Mouse (Mus musculus) hindlimb bud, embryonic 11.5 days (tissue): Measurements from ENCODE around the gene Jtb.

Source experiments
- DNase-seq: peaks from one replicate; pipeline ENCODE4 v3.0.0-alpha.2; 2012; ENCODE audit warnings: low read depth, low spot score; ENCODE audit errors: extremely low spot score

Jtb gene

GRCm38 (mm10) chr3:90258521-90258920 lies 27.1 kb downstream of the Jtb start:
- DNase-seq = no peak

DNA sequence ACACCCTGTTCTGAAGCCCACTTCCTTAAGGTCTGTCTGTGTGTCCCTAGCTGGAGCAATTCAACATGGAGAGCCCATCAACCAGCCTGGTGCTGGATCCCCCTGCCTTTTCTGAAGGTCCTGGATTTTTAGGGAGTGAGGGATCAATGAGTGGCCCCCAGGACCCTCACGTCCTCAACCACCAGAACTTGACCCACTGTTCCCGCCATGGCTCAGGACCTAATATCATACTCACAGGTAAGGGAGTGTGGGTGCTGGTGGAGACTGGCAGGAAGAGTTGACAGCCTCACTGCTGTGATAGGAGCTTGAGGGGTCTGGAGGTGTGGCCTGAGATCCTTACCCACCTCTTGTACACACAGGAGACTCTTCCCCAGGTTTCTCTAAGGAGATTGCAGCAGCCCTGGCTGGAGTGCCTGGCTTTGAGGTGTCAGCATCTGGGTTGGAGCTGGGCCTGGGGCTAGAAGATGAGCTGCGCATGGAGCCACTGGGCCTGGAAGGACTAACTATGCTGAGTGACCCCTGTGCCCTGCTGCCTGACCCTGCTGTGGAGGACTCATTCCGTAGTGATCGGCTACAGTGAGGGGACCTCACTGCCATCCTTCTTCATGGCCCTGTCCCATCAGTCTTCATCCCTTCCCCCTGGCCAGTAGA lies 31.8 kb downstream of the Jtb start:
- DNase-seq = no peak

DNA sequence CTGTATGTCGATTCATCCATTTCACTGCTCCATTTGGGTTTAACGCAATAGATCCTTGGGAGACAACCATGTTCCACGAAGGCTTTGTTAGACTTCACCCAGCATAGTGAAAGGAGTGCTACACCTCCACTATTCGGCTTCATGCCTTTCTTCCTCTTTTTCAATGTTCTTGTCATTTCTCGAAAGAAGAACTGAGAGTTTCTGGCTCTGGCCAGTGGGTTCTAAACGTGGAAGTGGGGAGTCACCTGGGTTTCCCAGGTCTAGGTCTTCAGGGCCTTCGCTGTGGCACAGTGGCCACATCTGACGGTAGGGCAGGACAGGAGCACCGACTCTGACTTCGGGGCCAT lies 33.3 kb downstream of the Jtb start:
- DNase-seq = no peak

- peak; percentile 47 for DNase-seq
These were observed 33.9 kb downstream of the Jtb start, which contains the start of gene Dennd4b for GRCm38 (mm10) chr3:90265034-90265931. Dennd4b (plus strand) TSS chr3:90265185.

- peak; percentile 24 for DNase-seq
These were observed 34.7 kb downstream of the Jtb start for GRCm38 (mm10) chr3:90265932-90266741.

DNA sequence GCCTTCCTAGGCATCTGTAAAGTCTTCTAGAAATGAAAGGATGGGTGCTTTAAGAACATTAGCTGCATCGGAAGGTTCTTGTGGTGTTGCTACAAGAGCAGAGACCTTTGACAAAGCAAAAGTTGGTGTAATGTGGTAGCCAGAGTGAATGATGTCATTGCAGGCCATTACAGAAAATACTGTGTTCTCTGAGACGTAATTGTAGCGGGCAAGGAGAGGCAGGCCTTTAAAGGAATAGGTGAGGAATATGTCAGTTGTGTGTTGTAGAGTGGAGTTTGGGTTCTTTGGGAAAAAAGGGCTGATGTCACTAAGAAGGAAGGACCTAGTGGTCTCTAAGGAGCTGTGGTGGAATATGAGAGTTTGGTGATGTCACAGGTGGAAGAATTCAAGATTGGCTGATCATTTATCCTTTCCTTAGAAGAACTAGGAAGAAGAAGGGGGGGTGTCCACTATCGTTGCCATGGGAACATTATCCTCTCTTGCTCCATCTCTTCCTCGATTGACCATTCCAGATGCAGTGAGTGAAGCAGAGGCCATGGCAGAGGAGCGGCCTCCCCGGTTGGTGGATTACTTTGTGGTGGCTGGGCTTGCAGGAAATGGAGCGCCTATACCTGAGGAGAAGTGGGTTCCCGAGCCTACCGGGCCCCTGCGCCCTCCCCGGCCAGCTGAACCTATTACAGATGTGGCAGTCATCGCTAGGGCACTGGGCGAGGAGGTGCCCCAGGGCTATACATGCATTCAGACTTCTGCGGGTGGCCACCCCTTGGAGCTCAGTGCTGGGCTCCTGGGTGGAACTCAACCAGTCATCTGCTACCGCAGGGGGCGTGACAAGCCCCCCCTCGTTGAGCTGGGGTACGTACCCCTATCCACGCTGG lies 35.7 kb downstream of the Jtb start:
- no peak for DNase-seq

- no peak for DNase-seq
These were observed 36.8 kb downstream of the Jtb start for GRCm38 (mm10) chr3:90268190-90268589.

GRCm38 (mm10) chr3:90268971-90269370 lies 37.6 kb downstream of the Jtb start:
- DNase-seq = no peak

DNA sequence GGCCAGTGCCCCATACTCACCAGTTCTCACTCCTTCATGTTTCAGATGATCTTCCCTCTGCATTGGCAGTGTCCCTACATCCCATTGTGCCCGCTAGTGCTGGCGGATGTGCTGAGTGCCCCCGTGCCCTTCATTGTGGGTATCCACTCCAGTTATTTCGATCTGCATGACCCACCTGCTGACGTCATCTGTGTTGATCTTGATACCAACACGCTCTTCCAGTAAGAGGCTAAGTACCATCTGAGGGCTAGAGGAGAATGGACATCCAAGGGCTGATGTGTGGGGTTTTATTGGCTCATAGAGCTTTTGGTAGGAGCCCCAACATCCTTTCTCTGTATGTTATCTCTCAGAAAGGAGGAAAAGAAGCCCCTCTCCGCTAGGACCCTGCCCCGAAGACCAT lies 39.4 kb downstream of the Jtb start:
- DNase-seq = no peak

DNA sequence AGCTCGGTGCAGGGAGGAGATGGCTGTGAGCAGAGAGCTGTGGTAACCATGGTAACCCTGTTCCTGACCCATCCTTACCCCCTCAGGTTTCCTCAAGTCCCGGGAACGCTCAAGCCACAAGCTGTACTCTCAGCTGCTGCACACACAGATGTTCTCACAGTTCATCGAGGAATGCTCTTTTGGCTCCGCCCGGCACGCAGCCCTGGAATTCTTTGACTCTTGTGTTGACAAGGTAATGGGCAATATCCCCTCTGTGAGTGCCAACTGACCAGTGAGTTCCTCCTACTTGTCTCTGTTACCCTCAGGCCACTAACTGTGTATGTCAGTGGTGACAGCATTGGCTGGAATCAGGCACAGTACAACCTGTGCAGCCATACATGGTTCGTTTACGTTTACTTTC lies 40.8 kb downstream of the Jtb start:
- no peak for DNase-seq

DNA sequence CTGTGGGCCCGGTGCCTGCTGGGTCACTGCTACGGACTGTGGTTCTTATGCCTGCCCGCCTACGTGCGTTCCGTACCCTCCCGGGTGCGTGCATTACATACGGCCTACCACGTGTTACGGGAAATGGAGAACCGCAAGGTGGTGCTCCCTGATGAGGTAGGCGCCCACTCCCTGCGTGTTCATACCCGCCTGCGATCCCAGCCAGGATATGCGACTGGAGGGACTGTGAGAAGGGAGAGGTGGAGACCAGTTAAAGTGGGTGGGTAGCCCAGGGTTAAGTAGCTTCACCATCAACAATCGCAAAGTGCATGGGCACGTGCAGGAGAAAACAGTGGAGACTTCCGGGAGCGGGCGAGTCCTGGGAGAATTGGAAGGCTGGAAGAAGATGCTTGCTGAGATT lies 42.5 kb downstream of the Jtb start:
- DNase-seq = no peak

GRCm38 (mm10) chr3:90275286-90275685 lies 43.9 kb downstream of the Jtb start:
- DNase-seq = no peak

DNA sequence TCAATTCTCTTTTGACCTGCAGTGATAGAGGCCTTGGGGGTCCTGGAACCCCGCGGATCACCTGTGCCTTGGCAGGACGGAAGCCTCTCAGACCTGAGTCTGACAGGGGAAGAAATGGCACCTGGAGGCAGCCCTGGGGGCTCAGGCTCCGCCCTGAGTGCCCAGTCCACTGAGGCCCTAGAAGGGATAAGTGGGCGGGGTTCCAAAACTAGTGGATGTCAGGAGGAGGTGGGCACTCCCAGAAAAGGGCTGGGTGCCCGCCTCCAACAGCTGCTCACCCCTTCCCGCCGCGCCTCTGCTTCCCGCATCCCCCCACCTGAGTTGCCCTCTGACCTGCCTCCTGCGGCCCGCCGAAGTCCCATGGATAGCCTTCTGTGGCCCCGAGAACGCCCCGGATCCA lies 45.5 kb downstream of the Jtb start:
- DNase-seq = no peak

DNA sequence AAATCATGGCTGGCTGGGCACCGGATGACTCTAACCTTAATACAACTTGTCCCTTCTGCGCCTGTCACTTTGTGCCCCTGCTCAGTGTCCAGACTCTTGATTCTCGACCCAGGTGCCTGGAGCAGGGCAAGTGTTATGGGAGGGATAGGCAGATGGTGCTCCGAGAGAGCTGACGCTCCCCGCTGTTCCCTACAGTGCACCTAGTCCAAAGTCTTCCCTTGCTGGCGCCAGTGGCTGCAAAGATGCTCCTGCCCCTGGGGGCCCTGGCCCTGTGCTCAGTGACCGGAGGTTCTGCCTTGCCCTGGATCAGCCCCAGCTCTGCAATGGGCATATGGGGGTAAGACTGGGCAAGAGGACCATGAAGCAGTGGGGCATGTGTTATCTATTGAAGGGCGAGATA lies 46.4 kb downstream of the Jtb start:
- no peak for DNase-seq

DNA sequence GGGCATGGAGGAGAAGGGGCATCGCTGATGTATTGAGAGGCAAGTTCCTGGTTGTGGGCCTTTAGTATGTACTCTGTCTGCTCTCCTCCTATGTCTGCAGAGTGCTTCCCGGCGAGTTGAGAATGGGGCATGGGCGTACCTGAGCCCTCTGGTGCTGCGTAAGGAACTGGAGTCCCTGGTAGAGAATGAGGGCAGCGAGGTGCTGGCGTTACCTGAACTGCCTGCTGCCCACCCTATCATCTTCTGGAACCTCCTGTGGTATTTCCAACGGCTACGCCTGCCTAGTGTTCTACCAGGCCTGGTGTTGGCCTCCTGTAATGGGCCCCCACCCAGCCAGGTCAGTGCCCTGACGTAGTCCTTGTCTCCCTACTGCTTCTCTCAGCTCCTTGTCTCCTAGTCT lies 46.8 kb downstream of the Jtb start:
- DNase-seq = no peak

DNA sequence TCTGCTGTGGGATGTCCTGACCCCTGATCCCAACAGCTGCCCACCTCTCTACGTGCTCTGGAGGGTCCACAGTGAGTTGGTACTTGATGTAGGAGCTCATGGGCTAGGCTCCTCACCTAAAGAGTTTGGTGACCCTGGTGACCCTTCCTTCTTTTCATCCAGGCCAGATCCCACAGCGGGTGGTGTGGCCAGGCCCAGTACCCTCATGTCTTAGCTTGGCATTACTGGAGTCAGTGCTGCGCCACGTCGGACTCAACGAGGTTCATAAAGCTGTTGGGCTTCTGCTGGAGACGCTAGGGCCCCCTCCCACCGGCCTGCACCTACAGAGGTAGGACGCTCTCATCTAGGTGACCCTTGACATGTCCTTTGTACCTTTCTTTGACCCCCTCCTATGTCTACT lies 47.8 kb downstream of the Jtb start:
- no peak for DNase-seq

DNA sequence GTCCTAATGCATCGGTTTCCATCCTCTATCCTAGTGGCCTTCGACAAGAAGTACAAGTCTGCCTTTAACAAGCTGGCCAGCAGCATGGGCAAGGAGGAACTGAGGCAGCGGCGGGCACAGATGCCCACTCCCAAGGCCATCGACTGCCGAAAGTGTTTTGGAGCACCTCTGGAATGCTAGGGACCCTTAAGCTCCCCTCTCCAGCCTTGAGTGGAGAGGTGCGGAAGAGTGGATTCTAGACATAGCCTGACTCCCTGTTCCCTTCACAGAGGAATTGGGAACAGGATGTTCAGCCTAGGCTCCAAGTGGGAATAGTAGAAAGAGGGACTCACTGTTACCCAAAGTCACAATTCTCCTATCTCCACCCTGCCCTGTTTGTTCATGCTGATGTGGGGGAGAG lies 48.3 kb downstream of the Jtb start:
- no peak for DNase-seq

GRCm38 (mm10) chr3:90280708-90281107 lies 49.3 kb downstream of the Jtb start:
- DNase-seq = no peak

GRCm38 (mm10) chr3:90284150-90284549 lies 52.8 kb downstream of the Jtb start:
- DNase-seq = no peak
